Mouse (Mus musculus): ENCODE results near the gene Rasip1.

The Rasip1 gene

DNA sequence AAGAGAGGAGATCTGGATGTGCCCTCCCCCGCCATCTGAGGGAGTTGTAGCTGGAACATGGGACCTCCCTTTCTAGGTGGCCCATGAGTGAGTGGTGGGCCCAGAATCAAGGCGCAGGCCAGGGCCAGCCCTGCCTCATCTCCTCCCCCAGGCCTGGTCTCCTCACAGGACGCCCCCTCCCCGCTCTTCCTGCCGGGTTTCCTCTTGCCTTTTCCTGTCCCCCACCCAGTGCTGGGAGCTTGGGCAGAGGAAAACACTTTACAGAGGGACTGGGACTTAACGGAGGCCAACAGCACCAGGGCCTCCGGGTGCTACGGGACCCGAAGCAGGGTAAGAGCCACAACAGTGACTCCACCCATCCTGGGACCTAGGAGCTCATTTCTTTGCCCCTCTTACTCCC, at the start of gene Rasip1:
Gene Rasip1 (plus strand): TSS at position 228 of the 400 bp plus-strand sequence.
- DNase-seq: no peak

DNA sequence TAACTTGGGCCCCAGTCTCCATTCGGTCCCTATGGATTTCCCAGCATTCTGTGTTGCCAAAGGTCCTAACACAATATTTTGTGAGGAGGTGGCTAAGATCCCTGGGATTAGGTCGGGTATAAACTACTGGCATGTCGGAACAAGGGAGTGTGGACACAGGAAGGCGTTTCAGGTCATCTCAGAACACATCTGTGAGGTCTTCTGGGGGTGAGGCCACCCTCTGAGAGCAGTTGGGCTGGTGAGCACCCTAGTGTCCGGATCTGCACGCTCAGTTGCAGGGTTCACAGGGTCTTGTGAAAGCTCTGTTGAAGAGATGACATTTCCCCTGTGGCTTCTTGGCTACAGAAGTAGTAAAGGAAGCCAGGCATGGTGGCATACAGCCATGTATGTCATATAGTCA, 41.4 kb upstream of the Rasip1 start:
- no peak for DNase-seq

- peak; percentile 58 for DNase-seq
Measured at GRCm38 (mm10) chr7:45587631-45588592, 39.4 kb upstream of the Rasip1 start.

GRCm38 (mm10) chr7:45589173-45589572, 38.1 kb upstream of the Rasip1 start:
- DNase-seq: peak; percentile 98

- DNase-seq: peak; percentile 54
Measured at GRCm38 (mm10) chr7:45589898-45590297, 37.4 kb upstream of the Rasip1 start.

DNA sequence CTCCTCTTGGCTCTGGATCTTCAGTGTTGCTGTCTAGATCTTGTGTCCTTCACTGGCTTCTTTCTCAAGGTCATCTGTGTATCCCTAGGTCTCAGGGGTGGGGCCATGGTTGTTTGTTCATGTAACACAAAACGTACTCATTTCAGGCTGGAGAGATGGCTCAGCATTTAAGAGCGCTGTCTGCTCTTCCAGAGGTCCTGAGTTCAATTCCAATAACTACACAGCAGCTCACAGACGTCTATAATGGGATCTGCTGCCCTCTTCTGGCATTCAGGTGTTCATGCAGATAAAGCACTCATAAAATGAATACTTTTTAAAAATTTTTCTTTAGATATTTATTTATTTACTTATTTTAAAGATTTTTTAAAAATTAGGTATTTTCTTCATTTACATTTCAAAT, 36.4 kb upstream of the Rasip1 start:
- DNase-seq: peak; percentile 46

GRCm38 (mm10) chr7:45591880-45592279, 35.4 kb upstream of the Rasip1 start:
- DNase-seq: no peak

- peak; percentile 81 for DNase-seq
Measured at GRCm38 (mm10) chr7:45593118-45593815, 34.0 kb upstream of the Rasip1 start.

GRCm38 (mm10) chr7:45595176-45595575, 32.1 kb upstream of the Rasip1 start:
- DNase-seq: no peak

DNA sequence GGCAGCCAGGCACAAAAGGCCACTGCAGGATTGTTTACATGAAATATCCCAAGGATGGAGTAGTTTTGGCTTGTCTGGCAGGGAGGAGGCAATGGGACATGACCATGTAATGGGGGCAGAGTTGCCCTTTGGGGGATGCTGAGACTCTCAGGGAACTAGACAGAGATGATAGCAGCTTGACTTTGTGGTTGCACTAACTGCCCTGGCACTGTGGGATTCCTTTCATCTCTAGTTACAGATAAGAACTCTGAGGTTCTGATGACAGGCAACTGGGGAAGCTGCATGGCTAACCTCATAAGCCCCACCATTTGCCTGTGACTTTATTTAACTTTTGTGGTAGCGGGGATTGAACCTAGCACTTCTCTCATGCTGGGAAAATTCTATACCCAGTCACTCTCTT, 31.2 kb upstream of the Rasip1 start:
- DNase-seq: no peak

DNA sequence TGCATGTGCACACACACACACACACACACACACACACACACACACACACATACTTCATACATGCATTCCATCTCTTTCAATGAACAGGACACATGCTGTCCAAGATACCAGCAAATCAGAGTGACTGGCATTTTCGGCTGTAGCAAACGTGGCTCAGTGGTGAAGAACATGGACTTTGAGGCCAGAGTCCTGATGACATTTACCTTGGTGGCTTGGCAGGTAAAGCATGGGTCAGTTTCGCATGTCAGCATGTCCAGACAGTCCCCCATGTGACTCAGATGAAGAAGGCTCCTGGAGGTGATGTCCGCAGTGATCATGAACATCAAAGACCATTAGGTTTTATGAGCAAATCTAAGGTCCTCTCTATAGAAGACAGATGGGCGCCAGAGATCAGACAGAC, 30.3 kb upstream of the Rasip1 start:
- no peak for DNase-seq

DNA sequence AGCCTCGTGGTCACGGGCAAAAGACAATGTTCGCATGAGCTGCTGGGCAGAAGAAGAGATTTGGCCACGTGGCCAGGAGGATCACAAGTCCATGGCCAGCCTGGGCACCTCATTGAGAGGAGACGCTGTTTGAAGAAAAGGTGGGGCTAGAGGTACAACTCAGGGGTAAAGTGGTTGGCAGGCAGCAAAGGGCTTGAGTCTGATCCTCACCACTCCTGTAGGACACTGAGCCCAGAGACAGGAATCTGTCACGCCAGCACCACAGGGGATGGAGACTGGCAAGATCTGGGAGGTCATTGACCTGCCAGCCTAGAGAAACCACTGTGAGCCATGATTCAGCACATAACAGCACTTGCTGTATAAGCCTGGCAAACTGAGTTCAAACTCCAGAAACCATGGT, 29.8 kb upstream of the Rasip1 start:
- no peak for DNase-seq

DNA sequence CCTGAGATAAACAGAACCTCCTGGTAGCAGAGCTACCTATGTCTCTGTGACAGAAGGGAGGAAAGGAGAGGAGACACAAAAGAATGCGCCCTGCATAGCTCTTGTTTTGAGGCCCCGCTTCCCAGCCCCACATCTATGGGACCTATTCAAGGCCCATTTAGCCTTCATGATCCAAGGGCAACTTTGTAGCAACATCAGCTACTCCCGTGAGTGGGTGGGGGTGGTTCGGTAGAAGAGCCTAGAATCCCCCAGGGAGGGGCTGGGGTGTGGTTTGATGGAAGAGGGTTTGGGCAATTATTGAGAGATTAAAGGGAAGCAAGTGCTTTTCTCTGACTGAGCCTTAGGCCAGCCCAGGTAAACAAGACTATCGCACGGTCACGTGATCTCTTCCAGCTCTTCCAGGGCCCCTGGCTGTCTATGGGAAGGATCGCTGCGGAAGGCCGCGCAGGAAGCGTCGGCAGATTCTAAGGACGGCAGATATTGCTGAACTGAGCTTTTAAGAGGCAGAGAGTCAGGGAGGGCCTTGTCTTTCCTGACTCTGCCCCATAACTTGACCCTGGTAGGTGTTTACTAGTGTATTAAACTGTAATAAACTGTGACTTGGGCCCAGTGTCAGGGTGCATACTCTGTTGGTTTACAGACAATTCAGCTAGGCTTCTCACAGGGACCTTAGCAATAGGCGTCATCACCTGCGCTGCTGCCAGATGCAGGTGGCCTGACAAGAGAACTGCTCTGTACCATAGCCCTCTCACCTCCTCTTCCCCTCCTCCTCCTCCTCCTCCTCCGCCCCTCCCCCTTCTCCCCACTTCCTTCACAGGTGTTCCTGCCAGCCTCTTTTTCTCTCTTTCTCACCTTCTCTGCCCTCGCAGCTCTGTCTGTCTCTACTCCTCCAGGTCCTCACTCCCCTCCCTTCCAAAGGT, 28.1 kb upstream of the Rasip1 start:
- no peak for DNase-seq

DNA sequence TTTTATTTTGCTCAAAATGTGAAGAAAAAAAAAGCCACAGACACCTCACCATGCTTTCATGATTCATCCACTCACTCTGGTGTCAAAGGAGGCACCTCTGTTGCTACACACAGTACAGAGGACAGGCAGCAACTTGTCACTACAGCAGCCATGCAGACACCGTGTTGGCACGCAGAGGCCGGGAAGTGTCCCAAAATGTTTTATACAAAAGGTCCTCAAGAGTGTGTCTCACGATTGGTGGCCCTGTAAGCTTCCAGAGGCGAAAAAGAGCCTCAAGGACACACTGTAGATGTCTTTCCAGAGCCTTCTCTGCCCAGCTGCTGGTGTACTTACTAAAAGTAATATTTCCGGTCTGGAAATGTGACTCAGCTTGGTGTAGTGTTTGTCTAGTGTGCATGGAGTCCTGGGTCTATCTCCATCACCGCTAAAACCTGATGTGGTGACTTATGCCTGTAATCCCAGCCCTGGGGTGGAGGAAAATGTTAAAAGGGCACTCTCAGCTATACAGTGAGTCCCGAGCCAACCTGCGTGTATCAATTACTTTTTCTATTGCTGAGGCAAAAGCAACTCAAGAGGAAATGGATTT, 21.5 kb upstream of the Rasip1 start:
- DNase-seq: no peak

DNA sequence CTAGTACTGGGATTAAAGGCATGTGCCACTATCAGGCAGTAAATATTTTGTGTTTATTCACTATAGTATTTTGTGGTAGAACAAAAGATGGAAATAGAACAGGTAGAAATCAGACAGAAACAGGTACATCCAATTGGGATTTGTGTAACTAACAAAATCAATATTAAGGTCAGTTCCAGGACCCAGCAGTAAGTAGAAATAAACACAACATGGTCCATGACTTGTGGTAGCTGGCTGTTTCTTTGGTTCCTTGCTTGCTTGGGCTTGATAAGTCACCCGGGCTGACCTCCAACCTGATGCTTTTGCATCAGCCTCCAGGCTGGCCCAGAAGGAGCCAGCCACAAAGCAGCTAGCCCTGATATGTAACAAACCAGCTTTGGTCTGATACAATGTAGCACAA, 17.8 kb upstream of the Rasip1 start:
- DNase-seq: no peak

DNA sequence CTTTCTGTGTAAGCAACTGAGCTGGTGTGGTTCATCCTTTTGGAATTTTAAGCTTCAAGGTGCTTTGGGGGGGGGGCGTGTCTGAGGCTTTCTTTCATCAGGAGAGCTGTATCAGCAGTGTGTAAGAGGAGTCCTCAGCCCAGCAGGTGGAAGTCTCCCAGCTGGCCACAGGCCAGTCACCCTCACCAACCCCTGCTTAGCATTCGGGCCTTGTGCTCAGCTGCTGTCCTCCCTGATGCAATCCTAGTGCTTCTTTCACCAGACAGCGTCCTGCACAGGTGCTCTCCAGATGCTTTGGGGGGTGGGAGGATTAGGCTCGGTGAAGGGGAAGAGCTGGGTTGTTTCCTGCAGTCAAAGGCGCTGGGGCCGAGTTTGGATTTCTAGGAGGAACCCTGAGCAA, 11.0 kb upstream of the Rasip1 start:
- DNase-seq: no peak

GRCm38 (mm10) chr7:45617042-45617695, 10.1 kb upstream of the Rasip1 start, which contains the start of gene Fut1:
Gene Fut1, plus strand, starts transcription at chr7:45617289.
- no peak for DNase-seq

- DNase-seq: no peak
Measured at GRCm38 (mm10) chr7:45618316-45618715, 9.0 kb upstream of the Rasip1 start.

GRCm38 (mm10) chr7:45619592-45619991, 7.7 kb upstream of the Rasip1 start:
- DNase-seq: no peak

DNA sequence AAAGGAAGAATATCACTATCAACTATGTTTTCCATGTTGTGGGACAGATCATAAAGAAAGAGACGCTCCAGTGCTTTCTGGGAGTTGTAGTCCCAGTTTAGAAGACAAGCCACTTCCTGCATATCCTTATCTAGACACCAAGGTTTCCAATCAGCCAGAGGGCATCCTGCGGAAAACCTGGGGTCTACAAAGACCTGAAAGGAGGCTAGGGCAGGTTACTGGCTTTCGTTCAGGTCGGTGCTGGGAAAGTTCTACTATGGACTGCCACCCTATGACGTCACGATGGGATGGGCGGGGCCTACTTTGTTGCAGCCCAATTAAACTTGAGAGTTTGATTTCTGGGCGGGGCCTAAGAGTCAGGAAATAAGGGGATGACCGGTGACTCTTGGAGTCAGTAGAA, 5.8 kb upstream of the Rasip1 start, which contains the start of gene Izumo1:
Gene Izumo1 (plus strand): TSS at position 369 of the 400 bp plus-strand sequence.
- DNase-seq: no peak

DNA sequence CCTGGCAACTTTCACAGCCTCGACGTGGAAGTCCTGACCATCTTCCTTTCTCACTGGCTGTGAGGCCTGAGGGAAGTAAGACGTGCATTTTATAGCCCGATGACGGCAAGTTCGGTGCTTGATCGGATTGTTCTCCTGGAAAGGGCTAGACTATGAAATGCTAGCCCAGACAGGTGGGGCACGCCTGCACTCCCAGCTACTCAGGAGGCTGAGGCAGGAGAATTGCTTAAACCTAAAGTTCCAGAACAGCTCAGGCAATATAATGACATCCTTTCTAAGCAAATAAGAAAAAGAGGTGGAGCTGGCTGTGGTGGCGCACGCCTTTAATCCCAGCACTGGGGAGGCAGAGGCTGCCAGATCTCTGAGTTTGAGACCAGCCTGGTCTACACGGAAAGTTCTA, 3.8 kb upstream of the Rasip1 start:
- DNase-seq: no peak

- DNase-seq: no peak
Measured at GRCm38 (mm10) chr7:45624718-45625117, 2.6 kb upstream of the Rasip1 start.

Data from cerebellum, adult 9-10 months (tissue).